Mouse (Mus musculus) limb, embryonic 11.5 days (tissue): ENCODE results near the gene Pde3a. TPM values are rescaled to one million over a fixed set of nuclear protein-coding genes. Genes with fewer than 3 reads are reported as not detected.
A peak's percentile ranks its signal among the peaks of the same experiment; 100 is the strongest.

ENCODE experiments used
- ATAC-seq: fragments of 200-750 bp; cut with Nextera tagmentation; 2 replicates; pipeline ENCODE4 v1.8.0; 2017; ENCODE audit warnings: low read depth; ENCODE audit not compliant: insufficient number of reproducible peaks, low FRiP score, low TSS enrichment
- DNase-seq: peaks from one replicate; pipeline ENCODE4 v3.0.0-alpha.2; 2015; ENCODE audit warnings: low spot score
- H3K27ac ChIP-seq: fragments of 300-500 bp; sonication (generic); replicated peaks from 2 replicates; pipeline ENCODE4 v1.5.1; 2014; ENCODE audit warnings: low read depth, mild to moderate bottlenecking, low read length
- H3K27me3 ChIP-seq: fragments of 300-500 bp; sonication (generic); 2 replicates; pipeline ENCODE4 v1.6.1; 2014; ENCODE audit warnings: mild to moderate bottlenecking, low read length, mixed read lengths; ENCODE audit not compliant: control insufficient read depth, insufficient read depth
- H3K36me3 ChIP-seq: fragments of 300-500 bp; sonication (generic); 2 replicates; pipeline ENCODE4 v1.6.1; 2014; ENCODE audit warnings: mild to moderate bottlenecking, low read length, moderate library complexity, mixed read lengths; ENCODE audit not compliant: control insufficient read depth, insufficient read depth
- H3K4me1 ChIP-seq: fragments of 300-500 bp; sonication (generic); 2 replicates; pipeline ENCODE4 v1.6.1; 2014; ENCODE audit warnings: low read length, mixed read lengths; ENCODE audit not compliant: control insufficient read depth, insufficient read depth
- H3K4me2 ChIP-seq: fragments of 300-500 bp; sonication (generic); 2 replicates; pipeline ENCODE4 v1.6.1; 2014; ENCODE audit warnings: low read depth, mild to moderate bottlenecking, moderate library complexity; ENCODE audit not compliant: severe bottlenecking
- H3K4me3 ChIP-seq: fragments of 300-500 bp; sonication (generic); 2 replicates; pipeline ENCODE4 v1.5.1; 2014; ENCODE audit warnings: low read depth, low read length
- H3K9ac ChIP-seq: fragments of 300-500 bp; sonication (generic); 2 replicates; pipeline ENCODE4 v1.6.1; 2014; ENCODE audit warnings: mild to moderate bottlenecking, low read length
- H3K9me3 ChIP-seq: fragments of 300-500 bp; sonication (generic); 2 replicates; pipeline ENCODE4 v1.6.1; 2016; ENCODE audit warnings: low read length; ENCODE audit not compliant: control insufficient read depth
- WGBS: fragments of 180-500 bp; shearing (Covaris S2); extraction: QIAGEN DNeasy Blood & Tissue Kit; methylation state at CpG from one replicate; pipeline ENCODE4 v1.1.7; 2014; 5-methylcytosine and 5-hydroxymethylcytosine counted together
- polyA plus RNA-seq: library from polyadenylated mRNA; unstranded; fragments of >200 nt; fragmentation: Nextera tagmentation; extraction: Ambion mirVana; gene quantifications from 2 replicates; pipeline ENCODE4 v1.2.1, GENCODE M21; 2014

The Pde3a gene
- polyA plus RNA-seq, 1 experiment from 2014 or later = 3.3 TPM

GRCm38 (mm10) chr6:141372697-141373096, 123.6 kb downstream of the Pde3a start:
- Histone ChIP-seq H3K9me3 (no peaks in the 10 kb centered on the region), H3K4me3 (no peak overlapping the region), H3K27me3 (no peaks in the 10 kb centered on the region), H3K4me2 (no peak overlapping the region), H3K36me3 (no peaks in the 10 kb centered on the region), H3K9ac (no peak overlapping the region), H3K27ac (no peak overlapping the region), H3K4me1 (no peaks in the 10 kb centered on the region)
- ATAC-seq = no peak
- WGBS = 51% methylated on average over 2 of the region's 2 CpGs
- no peak for DNase-seq

GRCm38 (mm10) chr6:141374469-141375057, 125.5 kb downstream of the Pde3a start:
- no peaks in the 10 kb centered on the region for H3K4me1 ChIP-seq
- no peaks in the 10 kb centered on the region for H3K27me3 ChIP-seq
- H3K4me3 ChIP-seq = no peak overlapping the region
- H3K27ac ChIP-seq = no peak overlapping the region
- no peak overlapping the region for H3K4me2 ChIP-seq
- DNase-seq = no peak
- no peaks in the 10 kb centered on the region for H3K36me3 ChIP-seq
- no peak for ATAC-seq
- 86% methylated on average over 2 of the region's 2 CpGs for WGBS
- no peak overlapping the region for H3K9ac ChIP-seq
- no peaks in the 10 kb centered on the region for H3K9me3 ChIP-seq

- DNase-seq = no peak
- no peak overlapping the region for H3K4me2 ChIP-seq
- no peaks in the 10 kb centered on the region for H3K36me3 ChIP-seq
- no peak overlapping the region for H3K27ac ChIP-seq
- no peak for ATAC-seq
- no peak overlapping the region for H3K9ac ChIP-seq
- H3K4me3 ChIP-seq = no peak overlapping the region
- no peaks in the 10 kb centered on the region for H3K27me3 ChIP-seq
- H3K4me1 ChIP-seq = no peaks in the 10 kb centered on the region
- 75% methylated on average over 4 of the region's 4 CpGs for WGBS
- H3K9me3 ChIP-seq = no peaks in the 10 kb centered on the region
Observed at GRCm38 (mm10) chr6:141375155-141375554, 126.1 kb downstream of the Pde3a start.

- H3K36me3 ChIP-seq = no peaks in the 10 kb centered on the region
- H3K27ac ChIP-seq = no peak overlapping the region
- 27% methylated on average over 12 of the region's 12 CpGs for WGBS
- H3K4me2 ChIP-seq = peak overlapping the region; percentile 20; the same call in 1 of the 2 replicates
- H3K9ac ChIP-seq = no peak overlapping the region
- H3K4me3 ChIP-seq = no peak overlapping the region
- DNase-seq (peak; percentile 42), ATAC-seq (peak; percentile 59; the same call in 1 of the 2 replicates)
- peaks cover 9% of the 10 kb centered on the region for H3K4me1 ChIP-seq
- H3K27me3 ChIP-seq = no peaks in the 10 kb centered on the region
- H3K9me3 ChIP-seq = no peaks in the 10 kb centered on the region
Observed at GRCm38 (mm10) chr6:141380927-141381326, 131.9 kb downstream of the Pde3a start.

GRCm38 (mm10) chr6:141381473-141381872, 132.4 kb downstream of the Pde3a start:
- WGBS = 24% methylated on average over 8 of the region's 8 CpGs
- Histone ChIP-seq H3K4me3 (no peak overlapping the region), H3K9ac (no peak overlapping the region), H3K27ac (no peak overlapping the region), H3K9me3 (no peaks in the 10 kb centered on the region), H3K27me3 (no peaks in the 10 kb centered on the region), H3K4me1 (peaks cover 9% of the 10 kb centered on the region), H3K4me2 (peak overlapping the region; percentile 20; the same call in 1 of the 2 replicates), H3K36me3 (no peaks in the 10 kb centered on the region)
- peak; percentile 51 for DNase-seq
- ATAC-seq = peak; percentile 61

- H3K27me3 ChIP-seq = no peaks in the 10 kb centered on the region
- H3K4me2 ChIP-seq = no peak overlapping the region
- DNase-seq (no peak), ATAC-seq (no peak)
- no peaks in the 10 kb centered on the region for H3K36me3 ChIP-seq
- no peaks in the 10 kb centered on the region for H3K9me3 ChIP-seq
- H3K9ac ChIP-seq = no peak overlapping the region
- no peak overlapping the region for H3K4me3 ChIP-seq
- 88% methylated on average over 4 of the region's 4 CpGs for WGBS
- H3K27ac ChIP-seq = no peak overlapping the region
- peaks cover 9% of the 10 kb centered on the region for H3K4me1 ChIP-seq
Observed at GRCm38 (mm10) chr6:141381881-141382370, 132.9 kb downstream of the Pde3a start.

GRCm38 (mm10) chr6:141388104-141388503, 139.0 kb downstream of the Pde3a start:
- Histone ChIP-seq H3K27ac (no peak overlapping the region), H3K9me3 (no peaks in the 10 kb centered on the region), H3K4me1 (no peaks in the 10 kb centered on the region), H3K4me2 (no peak overlapping the region), H3K27me3 (no peaks in the 10 kb centered on the region), H3K9ac (no peak overlapping the region), H3K4me3 (no peak overlapping the region), H3K36me3 (no peaks in the 10 kb centered on the region)
- ATAC-seq (no peak), DNase-seq (no peak)
- 84% methylated on average over 5 of the region's 5 CpGs for WGBS

- Histone ChIP-seq H3K36me3 (no peaks in the 10 kb centered on the region), H3K4me3 (no peak overlapping the region), H3K9me3 (no peaks in the 10 kb centered on the region), H3K9ac (no peak overlapping the region), H3K4me2 (no peak overlapping the region), H3K27me3 (no peaks in the 10 kb centered on the region), H3K27ac (no peak overlapping the region), H3K4me1 (no peaks in the 10 kb centered on the region)
- 89% methylated on average over 3 of the region's 3 CpGs for WGBS
- ATAC-seq = no peak
- no peak for DNase-seq
Observed at GRCm38 (mm10) chr6:141395926-141396325, 146.9 kb downstream of the Pde3a start.

GRCm38 (mm10) chr6:141399411-141399810, 150.3 kb downstream of the Pde3a start:
- H3K27me3 ChIP-seq = no peaks in the 10 kb centered on the region
- no peak overlapping the region for H3K27ac ChIP-seq
- DNase-seq (no peak), ATAC-seq (no peak)
- no peak overlapping the region for H3K4me3 ChIP-seq
- H3K9me3 ChIP-seq = no peaks in the 10 kb centered on the region
- H3K9ac ChIP-seq = no peak overlapping the region
- H3K4me1 ChIP-seq = no peaks in the 10 kb centered on the region
- WGBS = 78% methylated on average over 4 of the region's 4 CpGs
- no peaks in the 10 kb centered on the region for H3K36me3 ChIP-seq
- H3K4me2 ChIP-seq = no peak overlapping the region
